Mouse (Mus musculus) testis, adult 2 months (tissue): ENCODE results near the gene Sema3b. TPM values are rescaled to one million over a fixed set of nuclear protein-coding genes. Genes with fewer than 3 reads are reported as not detected.

Experiments used
- H3K27ac ChIP-seq: fragments of 200-500 bp; 2 replicates; pipeline ENCODE4 v1.5.1; 2012; ENCODE audit warnings: low read depth, low read length; ENCODE audit not compliant: control insufficient read depth, insufficient read depth
- H3K27me3 ChIP-seq: fragments of 200-500 bp; 2 replicates; pipeline ENCODE4 v1.6.1; 2012; ENCODE audit warnings: mild to moderate bottlenecking, low read length, moderate library complexity; ENCODE audit not compliant: control insufficient read depth, insufficient read depth
- H3K36me3 ChIP-seq: fragments of 200-500 bp; 2 replicates; pipeline ENCODE4 v1.6.1; 2012; ENCODE audit warnings: mild to moderate bottlenecking, low read length; ENCODE audit not compliant: control insufficient read depth, insufficient read depth
- H3K4me1 ChIP-seq: fragments of 200-500 bp; 2 replicates; pipeline ENCODE4 v1.6.1; 2012; ENCODE audit warnings: low read length; ENCODE audit not compliant: control insufficient read depth, insufficient read depth
- H3K4me3 ChIP-seq: fragments of 200-500 bp; 2 replicates; pipeline ENCODE4 v1.5.1; 2012; ENCODE audit warnings: low read depth, mild to moderate bottlenecking, low read length, moderate library complexity, mixed read lengths; ENCODE audit not compliant: control insufficient read depth
- CTCF ChIP-seq: fragments of 200-500 bp; IDR thresholded peaks from 2 replicates; pipeline ENCODE4 v1.5.1; 2012; ENCODE audit warnings: low read depth, mild to moderate bottlenecking, inconsistent platforms, low read length, moderate library complexity; ENCODE audit not compliant: control insufficient read depth, insufficient read depth, insufficient replicate concordance
- POLR2A ChIP-seq: fragments of 200-500 bp; IDR thresholded peaks from 2 replicates; pipeline ENCODE4 v1.6.1; 2012; ENCODE audit warnings: low read depth, mild to moderate bottlenecking, inconsistent platforms, low read length, moderate library complexity; ENCODE audit not compliant: control insufficient read depth
- polyA plus RNA-seq: library from polyadenylated mRNA; depleted of rRNA; stranded (reverse); fragments of >200 nt; gene quantifications from 2 replicates; pipeline ENCODE4 v1.2.3, GENCODE M21; 2012

Gene Sema3b
- polyA plus RNA-seq, 1 experiment = 2.1 TPM

- Histone ChIP-seq H3K4me1 (peaks cover 11% of the 10 kb centered on the region), H3K27me3 (no peaks in the 10 kb centered on the region), H3K27ac (peak overlapping the region; percentile 54; the same call in 1 of the 2 replicates), H3K36me3 (no peaks in the 10 kb centered on the region), H3K4me3 (peak overlapping the region; percentile 61)
- TF ChIP-seq POLR2A = peak; percentile 42; the same call in 1 of the 2 replicates
- TF ChIP-seq CTCF = peak; percentile 96
Measured at GRCm38 (mm10) chr9:107612191-107612944, 3.3 kb upstream of the Sema3b start.

- no peak overlapping the region for H3K27ac ChIP-seq
- H3K27me3 ChIP-seq = no peaks in the 10 kb centered on the region
- no peak for TF ChIP-seq CTCF
- TF ChIP-seq POLR2A = no peak
- H3K4me1 ChIP-seq = peaks cover 11% of the 10 kb centered on the region
- no peaks in the 10 kb centered on the region for H3K36me3 ChIP-seq
- no peak overlapping the region for H3K4me3 ChIP-seq
Measured at GRCm38 (mm10) chr9:107611456-107612190, 2.6 kb upstream of the Sema3b start.

- no peaks in the 10 kb centered on the region for H3K36me3 ChIP-seq
- no peak overlapping the region for H3K27ac ChIP-seq
- TF ChIP-seq CTCF (no peak), POLR2A (no peak)
- H3K27me3 ChIP-seq = no peaks in the 10 kb centered on the region
- peaks cover 11% of the 10 kb centered on the region for H3K4me1 ChIP-seq
- H3K4me3 ChIP-seq = no peak overlapping the region
Measured at GRCm38 (mm10) chr9:107609433-107609830, 403 bp upstream of the Sema3b start.

- H3K4me3 ChIP-seq = no peak overlapping the region
- H3K27ac ChIP-seq = no peak overlapping the region
- no peaks in the 10 kb centered on the region for H3K36me3 ChIP-seq
- peaks cover 15% of the 10 kb centered on the region for H3K4me1 ChIP-seq
- H3K27me3 ChIP-seq = no peaks in the 10 kb centered on the region
- no peak for TF ChIP-seq CTCF
- no peak for TF ChIP-seq POLR2A
Measured at GRCm38 (mm10) chr9:107607653-107608245, 1.3 kb downstream of the Sema3b start.

- no peaks in the 10 kb centered on the region for H3K27me3 ChIP-seq
- H3K4me1 ChIP-seq = peaks cover 14% of the 10 kb centered on the region
- TF ChIP-seq CTCF (no peak), POLR2A (no peak)
- no peak overlapping the region for H3K27ac ChIP-seq
- no peaks in the 10 kb centered on the region for H3K36me3 ChIP-seq
- H3K4me3 ChIP-seq = no peak overlapping the region
Measured at GRCm38 (mm10) chr9:107607036-107607435, 2.0 kb downstream of the Sema3b start.

- Histone ChIP-seq H3K27ac (no peak overlapping the region), H3K27me3 (no peaks in the 10 kb centered on the region), H3K4me1 (peaks cover 9% of the 10 kb centered on the region), H3K36me3 (no peaks in the 10 kb centered on the region), H3K4me3 (no peak overlapping the region; the same call in 1 of the 2 replicates)
- TF ChIP-seq CTCF (no peak), POLR2A (no peak)
Measured at GRCm38 (mm10) chr9:107606591-107606990, 2.4 kb downstream of the Sema3b start.
